Mouse (Mus musculus) MEL (cell line): Measurements from ENCODE around the gene Ssu2. TPM values are rescaled to one million over a fixed set of nuclear protein-coding genes. Genes with fewer than 3 reads are reported as not detected.

Experiments
- DNase-seq: peaks from one replicate; pipeline ENCODE4 v3.0.0; 2011; ENCODE audit warnings: low read depth, low spot score
- H3K27ac ChIP-seq: 2 replicates; pipeline ENCODE4 v1.5.1; 2012; ENCODE audit warnings: low read depth, mild to moderate bottlenecking, control low read depth, low read length, moderate library complexity; ENCODE audit not compliant: control insufficient read depth
- H3K27me3 ChIP-seq, 2 experiments: fragments of 150-350 bp in 1 of 2; sonication (generic) in 1 of 2; 2 replicates each; pipeline ENCODE4 v1.6.1; 2012; ENCODE audit warnings: low read length in 2 of 2, mild to moderate bottlenecking in 2 of 2, improper control_type of control experiment in 1 of 2, moderate library complexity in 1 of 2; ENCODE audit not compliant: insufficient read depth in 2 of 2, control insufficient read depth in 1 of 2
- H3K36me3 ChIP-seq, 2 experiments: 2 replicates each; pipeline ENCODE4 v1.6.1; 2012 to 2014; ENCODE audit warnings: low read length in 2 of 2, improper control_type of control experiment in 1 of 2, inconsistent platforms in 1 of 2, mild to moderate bottlenecking in 1 of 2; ENCODE audit not compliant: insufficient read depth in 2 of 2, control insufficient read depth in 1 of 2
- H3K4me1 ChIP-seq, 2 experiments: fragments of 150-350 bp in 1 of 2; sonication (generic) in 1 of 2; 2 replicates each; pipeline ENCODE4 v1.6.1; 2012; ENCODE audit warnings: low read length in 2 of 2, improper control_type of control experiment in 1 of 2, mild to moderate bottlenecking in 1 of 2; ENCODE audit not compliant: insufficient read depth in 2 of 2, control insufficient read depth in 1 of 2
- H3K4me3 ChIP-seq, 2 experiments: fragments of 150-350 bp in 1 of 2; sonication (generic) in 1 of 2; 2 replicates each; pipeline ENCODE4 v1.5.1; 2012; ENCODE audit warnings: low read depth in 2 of 2, low read length in 2 of 2, mild to moderate bottlenecking in 2 of 2, moderate library complexity in 2 of 2, control low read depth in 1 of 2, improper control_type of control experiment in 1 of 2; ENCODE audit not compliant: control insufficient read depth in 1 of 2, insufficient read depth in 1 of 2
- H3K79me2 ChIP-seq: 2 replicates; pipeline ENCODE4 v1.6.1; 2012; ENCODE audit warnings: mild to moderate bottlenecking, low read length, moderate library complexity; ENCODE audit not compliant: control insufficient read depth, poor library complexity, insufficient read depth
- H3K9ac ChIP-seq: 2 replicates; pipeline ENCODE4 v1.6.1; 2012; ENCODE audit warnings: low read depth, mild to moderate bottlenecking, control low read depth, low read length, moderate library complexity; ENCODE audit not compliant: control insufficient read depth, poor library complexity, severe bottlenecking
- H3K9me3 ChIP-seq: fragments of 150-350 bp; sonication (generic); replicated peaks from 2 replicates; pipeline ENCODE4 v1.6.1; 2012; ENCODE audit warnings: mild to moderate bottlenecking, low read length, improper control_type of control experiment, moderate library complexity; ENCODE audit not compliant: insufficient read depth
- BHLHE40 ChIP-seq: IDR thresholded peaks from 2 replicates; pipeline ENCODE4 v1.6.1; 2012; ENCODE audit warnings: low read depth, mild to moderate bottlenecking, inconsistent platforms, low read length, improper control_type of control experiment, borderline replicate concordance
- CHD1 ChIP-seq: IDR thresholded peaks from 2 replicates; pipeline ENCODE4 v1.6.1; 2012; ENCODE audit warnings: low read depth, mild to moderate bottlenecking, inconsistent platforms, low read length, improper control_type of control experiment
- CHD2 ChIP-seq: IDR thresholded peaks from 2 replicates; pipeline ENCODE4 v1.6.1; 2011; ENCODE audit warnings: low read length, improper control_type of control experiment
- CTCF ChIP-seq, 3 experiments: IDR thresholded peaks in 2 of 3; conservative IDR thresholded peaks in 1 of 3; 2 replicates each; pipeline ENCODE4 v1.5.1; 2011 to 2012; ENCODE audit warnings: low read length in 3 of 3, low read depth in 2 of 3, mild to moderate bottlenecking in 2 of 3, improper control_type of control experiment in 1 of 3, inconsistent platforms in 1 of 3, mixed read lengths in 1 of 3, moderate library complexity in 1 of 3; ENCODE audit not compliant: control insufficient read depth in 1 of 3, insufficient read depth in 1 of 3, poor library complexity in 1 of 3, severe bottlenecking in 1 of 3
- E2F4 ChIP-seq: IDR thresholded peaks from 2 replicates; pipeline ENCODE4 v1.6.1; 2011; ENCODE audit warnings: low read depth, low read length, improper control_type of control experiment, borderline replicate concordance
- ETS1 ChIP-seq: IDR thresholded peaks from 2 replicates; pipeline ENCODE4 v1.6.1; 2012; ENCODE audit warnings: low read depth, mild to moderate bottlenecking, inconsistent platforms, low read length, improper control_type of control experiment, moderate library complexity
- GATA1 ChIP-seq: IDR thresholded peaks from 2 replicates; pipeline ENCODE4 v1.6.1; 2011; ENCODE audit warnings: low read depth, low read length, improper control_type of control experiment
- HCFC1 ChIP-seq: IDR thresholded peaks from 2 replicates; pipeline ENCODE4 v1.6.1; 2012; ENCODE audit warnings: low read depth, mild to moderate bottlenecking, inconsistent platforms, low read length, improper control_type of control experiment, moderate library complexity
- KAT2A ChIP-seq: conservative IDR thresholded peaks from 2 replicates; pipeline ENCODE4 v1.6.1; 2012; ENCODE audit warnings: low read depth, low read length, improper control_type of control experiment, inconsistent platforms
- MEF2A ChIP-seq: IDR thresholded peaks from 2 replicates; pipeline ENCODE4 v1.6.1; 2014; ENCODE audit warnings: low read depth, mild to moderate bottlenecking, inconsistent platforms, low read length, improper control_type of control experiment; ENCODE audit not compliant: poor library complexity, insufficient replicate concordance, severe bottlenecking; ENCODE audit errors: extremely low read depth
- MXI1 ChIP-seq: IDR thresholded peaks from 2 replicates; pipeline ENCODE4 v1.6.1; 2011; ENCODE audit warnings: mild to moderate bottlenecking, low read depth, low read length, improper control_type of control experiment
- MYB ChIP-seq: IDR thresholded peaks from 2 replicates; pipeline ENCODE4 v1.6.1; 2011; ENCODE audit warnings: mild to moderate bottlenecking, low read depth, low read length, improper control_type of control experiment
- NRF1 ChIP-seq: IDR thresholded peaks from 2 replicates; pipeline ENCODE4 v1.6.1; 2014; ENCODE audit warnings: low read depth, mild to moderate bottlenecking, inconsistent platforms, low read length, improper control_type of control experiment, moderate library complexity; ENCODE audit not compliant: poor library complexity, insufficient read depth, severe bottlenecking
- POLR2A ChIP-seq, 2 experiments: IDR thresholded peaks; 2 replicates each; pipeline ENCODE4 v1.6.1; 2011 to 2012; ENCODE audit warnings: low read length in 2 of 2, mild to moderate bottlenecking in 2 of 2, control low read depth in 1 of 2, improper control_type of control experiment in 1 of 2, low read depth in 1 of 2, moderate library complexity in 1 of 2; ENCODE audit not compliant: control insufficient read depth in 1 of 2, insufficient read depth in 1 of 2, poor library complexity in 1 of 2
- POLR2AphosphoS2 ChIP-seq: IDR thresholded peaks from 2 replicates; pipeline ENCODE4 v1.6.1; 2011; ENCODE audit warnings: low read length, improper control_type of control experiment
- POLR2AphosphoS5 ChIP-seq: IDR thresholded peaks from 2 replicates; pipeline ENCODE4 v1.6.1; 2012; ENCODE audit warnings: low read depth, borderline replicate concordance, mild to moderate bottlenecking, inconsistent platforms, low read length, moderate library complexity, mixed read lengths
- SMC3 ChIP-seq: IDR thresholded peaks from 2 replicates; pipeline ENCODE4 v1.6.1; 2011; ENCODE audit warnings: low read depth, low read length, improper control_type of control experiment
- TBP ChIP-seq: IDR thresholded peaks from 2 replicates; pipeline ENCODE4 v1.8.0; 2011; ENCODE audit warnings: low read depth, low read length, improper control_type of control experiment
- TCF12 ChIP-seq: IDR thresholded peaks from 2 replicates; pipeline ENCODE4 v1.6.1; 2014; ENCODE audit warnings: low read depth, mild to moderate bottlenecking, inconsistent platforms, low read length, improper control_type of control experiment, moderate library complexity
- ZC3H11A ChIP-seq: IDR thresholded peaks from 2 replicates; pipeline ENCODE4 v1.6.1; 2012; ENCODE audit warnings: low read depth, mild to moderate bottlenecking, inconsistent platforms, low read length, improper control_type of control experiment
- ZKSCAN1 ChIP-seq: IDR thresholded peaks from 2 replicates; pipeline ENCODE4 v1.6.1; 2012; ENCODE audit warnings: low read depth, mild to moderate bottlenecking, inconsistent platforms, low read length, improper control_type of control experiment, moderate library complexity
- ZMIZ1 ChIP-seq: IDR thresholded peaks from 2 replicates; pipeline ENCODE4 v1.6.1; 2012; ENCODE audit warnings: low read depth, mild to moderate bottlenecking, inconsistent platforms, low read length, improper control_type of control experiment, moderate library complexity
- ZNF384 ChIP-seq: IDR thresholded peaks from 2 replicates; pipeline ENCODE4 v1.6.1; 2012; ENCODE audit warnings: low read depth, mild to moderate bottlenecking, inconsistent platforms, low read length, improper control_type of control experiment
- polyA plus RNA-seq, 2 experiments: library from polyadenylated mRNA; stranded (reverse) in 1 of 2; unstranded in 1 of 2; fragments of >175 nt in 1 of 2; fragments of >200 nt in 1 of 2; gene quantifications; 2 replicates each; pipeline versions ENCODE4 v1.2.1 to v1.2.4; 2012; ENCODE audit warnings: low replicate concordance in 2 of 2, low read depth in 1 of 2; ENCODE audit not compliant: insufficient read length in 2 of 2, insufficient read depth in 1 of 2, missing spikeins in 1 of 2
- total RNA-seq: library from RNA; depleted of rRNA; stranded (reverse); fragments of 300-350 nt; gene quantifications from 2 replicates; pipeline ENCODE4 v1.2.3, GENCODE M21; 2012

Gene Ssu2
- total and polyA plus RNA-seq, 3 experiments: not detected

DNA sequence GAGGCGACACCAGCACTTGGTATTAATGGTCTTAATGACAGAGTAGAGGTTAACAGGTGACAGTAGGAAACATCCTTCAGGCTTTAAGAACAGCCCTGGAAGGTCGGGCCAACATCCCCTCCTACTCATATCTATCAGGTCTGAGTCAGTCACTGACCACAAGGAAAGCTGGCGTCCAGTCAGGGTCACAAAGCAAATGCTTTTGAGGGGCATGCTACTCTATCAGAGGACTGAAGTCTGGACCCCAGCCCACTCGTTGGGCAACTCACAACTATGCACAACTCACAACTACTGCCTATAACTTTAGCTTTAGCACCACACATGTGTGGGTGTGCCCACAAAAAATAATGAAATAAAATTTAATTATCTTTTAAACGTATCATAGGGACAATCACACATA lies 16.3 kb upstream of the Ssu2 start:
- Histone ChIP-seq H3K4me3 (no peak overlapping the region), H3K79me2 (no peaks in the 10 kb centered on the region), H3K4me1 (no peaks in the 10 kb centered on the region), H3K9me3 (no peaks in the 10 kb centered on the region), H3K27ac (no peak overlapping the region), H3K9ac (no peak overlapping the region), H3K27me3 (no peaks in the 10 kb centered on the region), H3K36me3 (no peaks in the 10 kb centered on the region)
- no peak for DNase-seq
- no peak for TF ChIP-seq TBP
- TF ChIP-seq GATA1: no peak
- no peak for TF ChIP-seq POLR2A (IDR thresholded peaks at IDR 0.05; ENCODE audit: control insufficient read depth in 1 of 2, insufficient read depth in 1 of 2, low read depth in 1 of 2, low read length in 2 of 2, poor library complexity in 1 of 2)
- TF ChIP-seq SMC3: no peak
- no peak for TF ChIP-seq POLR2AphosphoS5
- no peak for TF ChIP-seq ETS1
- TF ChIP-seq E2F4: no peak
- TF ChIP-seq POLR2AphosphoS2: no peak
- no peak for TF ChIP-seq ZMIZ1
- no peak for TF ChIP-seq CHD2
- TF ChIP-seq BHLHE40: no peak
- no peak for TF ChIP-seq NRF1
- no peak for TF ChIP-seq MYB
- TF ChIP-seq HCFC1: no peak
- no peak for TF ChIP-seq MXI1
- TF ChIP-seq ZC3H11A: no peak
- TF ChIP-seq CHD1: no peak
- TF ChIP-seq CTCF (IDR thresholded peaks at IDR 0.05 in 2 of 3, conservative IDR thresholded peaks at IDR 0.05 in 1 of 3; ENCODE audit: control insufficient read depth in 1 of 3, insufficient read depth in 1 of 3, low read depth in 2 of 3, low read length in 3 of 3, poor library complexity in 1 of 3, severe bottlenecking in 1 of 3): no peak
- TF ChIP-seq MEF2A: no peak

DNA sequence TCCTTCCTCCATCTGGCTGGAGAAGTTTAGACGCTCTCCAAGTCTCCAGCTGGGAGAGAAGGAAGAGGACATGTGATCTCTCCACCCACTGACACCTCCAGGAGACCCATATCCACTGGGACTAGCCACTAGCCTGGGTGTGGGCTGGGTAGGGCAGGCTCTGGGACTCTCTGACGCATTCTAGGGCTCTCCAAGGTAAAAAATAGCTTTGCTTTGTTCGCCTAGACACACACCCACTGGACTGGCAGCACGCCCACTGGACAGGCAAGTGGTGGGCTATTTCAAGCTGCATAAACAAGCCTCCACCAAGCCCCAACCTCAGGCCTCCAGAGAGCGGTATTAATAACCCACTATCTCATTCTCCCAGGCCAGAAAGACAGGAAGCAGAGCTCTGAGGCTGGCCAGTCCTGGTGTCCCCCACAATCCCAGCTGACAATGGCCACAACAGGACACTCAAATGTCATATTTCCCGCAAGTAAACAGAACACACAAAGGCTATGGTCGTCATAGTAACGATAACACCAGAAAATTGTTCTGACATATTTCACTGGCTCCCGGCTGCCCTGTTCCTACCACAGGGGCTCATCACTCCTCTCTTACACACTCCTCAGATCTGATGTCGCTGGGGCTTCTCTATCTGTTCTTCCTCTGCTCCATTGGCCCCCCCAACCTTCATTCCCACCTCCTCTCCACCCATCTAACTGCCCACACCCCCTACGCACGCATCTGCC lies 14.3 kb upstream of the Ssu2 start:
- TF ChIP-seq ZMIZ1 (no peak), POLR2AphosphoS2 (no peak), POLR2AphosphoS5 (no peak), KAT2A (no peak), TCF12 (no peak), ZKSCAN1 (no peak), MXI1 (no peak), ZNF384 (no peak), POLR2A (IDR thresholded peaks at IDR 0.05; ENCODE audit: control insufficient read depth in 1 of 2, insufficient read depth in 1 of 2, low read depth in 1 of 2, low read length in 2 of 2, poor library complexity in 1 of 2) (no peak), BHLHE40 (no peak)
- Histone ChIP-seq H3K9me3 (no peaks in the 10 kb centered on the region), H3K36me3 (no peaks in the 10 kb centered on the region)

More for the DNA sequence above, 14.3 kb upstream of the Ssu2 start:
- Histone ChIP-seq H3K27ac (no peak overlapping the region), H3K9ac (no peak overlapping the region), H3K27me3 (no peaks in the 10 kb centered on the region), H3K4me3 (no peak overlapping the region), H3K79me2 (no peaks in the 10 kb centered on the region), H3K4me1 (no peaks in the 10 kb centered on the region)
- no peak for DNase-seq
